Mouse (Mus musculus) liver, embryonic 16.5 days (tissue): ENCODE results near the gene Cacna2d1. TPM values are rescaled to one million over a fixed set of nuclear protein-coding genes. Genes with fewer than 3 reads are reported as not detected.

Experiments
- ATAC-seq: fragments of 200-750 bp; cut with Nextera tagmentation; 2 replicates; pipeline ENCODE4 v1.8.0; 2017; ENCODE audit warnings: low read depth, mild to moderate bottlenecking, moderate number of reproducible peaks, moderate library complexity
- H3K27ac ChIP-seq: fragments of 300-500 bp; sonication (generic); 2 replicates; pipeline ENCODE4 v1.5.1; 2014; ENCODE audit warnings: mild to moderate bottlenecking, low read length
- H3K27me3 ChIP-seq: fragments of 300-500 bp; sonication (generic); 2 replicates; pipeline ENCODE4 v1.6.1; 2014; ENCODE audit warnings: low read depth, low read length, mixed read lengths; ENCODE audit not compliant: control insufficient read depth, insufficient read depth
- H3K36me3 ChIP-seq: fragments of 300-500 bp; sonication (generic); 2 replicates; pipeline ENCODE4 v1.6.1; 2014; ENCODE audit warnings: mild to moderate bottlenecking; ENCODE audit not compliant: control insufficient read depth, insufficient read depth
- H3K4me1 ChIP-seq: fragments of 300-500 bp; sonication (generic); 2 replicates; pipeline ENCODE4 v1.6.1; 2014; ENCODE audit warnings: low read depth, low read length, mixed read lengths; ENCODE audit not compliant: control insufficient read depth
- H3K4me2 ChIP-seq: fragments of 300-500 bp; sonication (generic); 2 replicates; pipeline ENCODE4 v1.6.1; 2014; ENCODE audit warnings: low read depth, low read length, mixed read lengths
- H3K4me3 ChIP-seq: fragments of 300-500 bp; sonication (generic); 2 replicates; pipeline ENCODE4 v1.5.1; 2014; ENCODE audit warnings: low read depth, mild to moderate bottlenecking, low read length
- H3K9ac ChIP-seq: fragments of 300-500 bp; sonication (generic); 2 replicates; pipeline ENCODE4 v1.6.1; 2014; ENCODE audit warnings: low read depth, low read length
- H3K9me3 ChIP-seq: fragments of 300-500 bp; sonication (generic); replicated peaks from 2 replicates; pipeline ENCODE4 v1.6.1; 2016; ENCODE audit warnings: low read length; ENCODE audit not compliant: control insufficient read depth
- WGBS: fragments of 180-500 bp; shearing (Covaris S2); extraction: QIAGEN DNeasy Blood & Tissue Kit; methylation state at CpG from one replicate; pipeline ENCODE4 v1.1.7; 2014; ENCODE audit not compliant: insufficient replicate concordance; 5-methylcytosine and 5-hydroxymethylcytosine counted together
- polyA plus RNA-seq: library from polyadenylated mRNA; unstranded; fragments of >200 nt; fragmentation: Nextera tagmentation; extraction: Ambion mirVana; gene quantifications from 2 replicates; pipeline ENCODE4 v1.2.1, GENCODE M21; 2015

Gene Cacna2d1
- polyA plus RNA-seq, 1 experiment from 2014 or later: 0.53 TPM

DNA sequence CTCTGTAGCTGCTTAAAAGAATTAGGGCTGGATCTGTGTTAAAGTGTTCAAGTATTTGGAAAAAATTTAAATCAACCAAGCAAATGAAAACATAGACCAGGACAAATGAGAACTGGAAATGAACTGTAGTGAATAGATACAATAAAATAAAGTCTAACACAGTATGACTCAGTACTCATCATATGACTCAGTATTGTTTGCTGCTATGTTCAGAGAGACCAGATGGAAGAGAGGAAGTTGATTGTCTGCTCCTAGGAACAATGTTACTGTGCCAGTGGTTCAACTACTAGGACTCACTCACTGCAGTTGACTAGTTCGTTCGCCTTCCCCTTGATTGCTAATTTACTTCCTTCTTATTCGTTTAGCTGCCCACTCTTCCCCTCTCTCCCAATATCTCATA, 421.3 kb downstream of the Cacna2d1 start:
- Histone ChIP-seq H3K36me3 (no peaks in the 10 kb centered on the region), H3K9me3 (no peaks in the 10 kb centered on the region), H3K4me1 (no peaks in the 10 kb centered on the region), H3K4me2 (no peak overlapping the region), H3K27ac (no peak overlapping the region), H3K4me3 (no peak overlapping the region), H3K9ac (no peak overlapping the region), H3K27me3 (no peaks in the 10 kb centered on the region)
- 52% methylated on average over 3 of the region's 3 CpGs for WGBS
- no peak for ATAC-seq

- Histone ChIP-seq H3K4me1 (no peaks in the 10 kb centered on the region), H3K27ac (no peak overlapping the region), H3K9ac (no peak overlapping the region), H3K4me3 (no peak overlapping the region), H3K36me3 (no peaks in the 10 kb centered on the region), H3K9me3 (no peaks in the 10 kb centered on the region), H3K4me2 (no peak overlapping the region), H3K27me3 (no peaks in the 10 kb centered on the region)
- no peak for ATAC-seq
- WGBS: 63% methylated on average over 4 of the region's 4 CpGs
Observed at GRCm38 (mm10) chr5:16357709-16358108, 423.2 kb downstream of the Cacna2d1 start.

GRCm38 (mm10) chr5:16362076-16362475, 427.6 kb downstream of the Cacna2d1 start:
- no peaks in the 10 kb centered on the region for H3K27me3 ChIP-seq
- H3K9me3 ChIP-seq: no peaks in the 10 kb centered on the region
- H3K27ac ChIP-seq: no peak overlapping the region
- H3K4me1 ChIP-seq: no peaks in the 10 kb centered on the region
- H3K4me2 ChIP-seq: no peak overlapping the region
- H3K9ac ChIP-seq: no peak overlapping the region
- no peaks in the 10 kb centered on the region for H3K36me3 ChIP-seq
- no peak for ATAC-seq
- H3K4me3 ChIP-seq: no peak overlapping the region
- 49% methylated on average over 2 of the region's 2 CpGs for WGBS

DNA sequence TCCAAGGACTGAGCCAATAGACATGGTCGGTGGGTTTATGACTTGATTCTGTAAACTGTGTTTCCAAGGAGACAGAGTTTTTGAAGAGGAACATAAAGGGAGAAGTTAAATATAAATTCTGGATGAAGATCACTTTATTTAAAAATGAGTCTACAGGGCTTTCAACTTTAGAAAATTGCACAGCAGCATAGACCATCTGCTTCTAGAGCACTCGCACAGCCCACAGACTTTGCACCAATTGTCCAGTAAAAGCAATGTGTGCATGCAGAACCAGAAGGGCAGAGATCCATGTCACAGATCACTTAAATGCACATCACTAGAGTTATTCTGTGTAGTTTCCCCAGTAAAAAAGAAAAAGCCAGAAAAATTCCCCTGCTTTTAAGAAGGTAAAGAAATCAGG, 428.7 kb downstream of the Cacna2d1 start:
- Histone ChIP-seq H3K27ac (no peak overlapping the region), H3K27me3 (no peaks in the 10 kb centered on the region), H3K9ac (no peak overlapping the region), H3K4me2 (no peak overlapping the region), H3K9me3 (no peaks in the 10 kb centered on the region), H3K4me3 (no peak overlapping the region), H3K36me3 (no peaks in the 10 kb centered on the region), H3K4me1 (no peaks in the 10 kb centered on the region)
- 55% methylated on average over 2 of the region's 2 CpGs for WGBS
- ATAC-seq: no peak

GRCm38 (mm10) chr5:16370706-16371105, 436.2 kb downstream of the Cacna2d1 start:
- no peaks in the 10 kb centered on the region for H3K27me3 ChIP-seq
- H3K9me3 ChIP-seq: no peaks in the 10 kb centered on the region
- 84% methylated on average over 8 of the region's 8 CpGs for WGBS
- no peak overlapping the region for H3K4me3 ChIP-seq
- no peaks in the 10 kb centered on the region for H3K4me1 ChIP-seq
- H3K9ac ChIP-seq: no peak overlapping the region
- ATAC-seq: no peak
- H3K4me2 ChIP-seq: no peak overlapping the region
- H3K36me3 ChIP-seq: no peaks in the 10 kb centered on the region
- H3K27ac ChIP-seq: no peak overlapping the region

DNA sequence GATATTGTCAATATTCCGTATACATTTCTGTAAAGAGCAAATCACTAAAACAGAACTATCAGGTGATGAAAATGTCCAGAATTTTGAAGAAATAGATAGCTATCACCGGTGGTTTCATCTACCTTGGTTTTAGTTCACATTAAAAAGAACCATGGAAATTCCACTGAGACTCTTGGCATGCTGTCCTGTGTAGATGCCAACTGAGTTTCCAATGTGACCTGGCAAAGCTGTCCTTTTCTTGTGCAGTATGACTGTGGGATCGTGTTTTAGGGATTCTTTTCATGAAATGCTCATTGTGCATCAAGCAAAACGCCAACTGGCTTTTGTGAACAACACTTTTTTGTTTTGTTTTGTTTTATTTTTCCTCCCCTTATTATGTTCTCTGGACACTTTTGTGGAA, 439.5 kb downstream of the Cacna2d1 start:
- Histone ChIP-seq H3K27me3 (no peaks in the 10 kb centered on the region), H3K27ac (no peak overlapping the region), H3K4me1 (no peaks in the 10 kb centered on the region), H3K9me3 (no peaks in the 10 kb centered on the region; the same call in 1 of the 2 replicates), H3K36me3 (no peaks in the 10 kb centered on the region), H3K9ac (no peak overlapping the region), H3K4me2 (no peak overlapping the region), H3K4me3 (no peak overlapping the region)
- no peak for ATAC-seq
- 68% methylated on average over 4 of the region's 4 CpGs for WGBS

DNA sequence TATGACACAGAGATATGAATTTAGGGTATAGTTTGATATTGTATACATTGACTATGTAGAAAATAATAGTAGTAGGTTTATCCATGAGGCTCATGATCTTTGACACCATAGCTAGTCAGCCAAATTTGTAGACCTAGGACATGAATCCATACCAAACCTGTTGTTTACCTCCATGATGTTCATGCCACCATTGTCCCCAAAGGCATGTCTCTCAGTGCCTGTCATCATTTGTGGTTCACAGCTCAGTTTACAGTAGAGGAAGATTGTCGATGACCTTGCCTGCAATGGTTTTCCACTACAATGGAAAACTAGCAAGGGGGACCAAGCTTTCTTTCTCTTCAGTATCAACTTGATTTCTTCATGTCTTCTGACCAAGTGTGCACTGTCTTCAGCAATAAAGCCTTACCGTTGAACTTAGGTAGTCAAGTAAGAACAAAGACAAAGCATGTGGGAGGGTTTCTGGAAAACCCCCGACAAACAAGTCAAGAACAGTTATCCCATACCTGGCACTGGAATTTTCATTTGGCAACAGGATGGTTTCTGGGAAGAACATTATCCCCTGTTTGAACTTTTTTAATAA, 441.9 kb downstream of the Cacna2d1 start:
- Histone ChIP-seq H3K27ac (no peak overlapping the region), H3K9me3 (no peaks in the 10 kb centered on the region; the same call in 1 of the 2 replicates), H3K4me1 (no peaks in the 10 kb centered on the region), H3K36me3 (no peaks in the 10 kb centered on the region), H3K4me3 (no peak overlapping the region), H3K9ac (no peak overlapping the region), H3K27me3 (no peaks in the 10 kb centered on the region), H3K4me2 (no peak overlapping the region)
- 69% methylated on average over 3 of the region's 3 CpGs for WGBS
- ATAC-seq: no peak

DNA sequence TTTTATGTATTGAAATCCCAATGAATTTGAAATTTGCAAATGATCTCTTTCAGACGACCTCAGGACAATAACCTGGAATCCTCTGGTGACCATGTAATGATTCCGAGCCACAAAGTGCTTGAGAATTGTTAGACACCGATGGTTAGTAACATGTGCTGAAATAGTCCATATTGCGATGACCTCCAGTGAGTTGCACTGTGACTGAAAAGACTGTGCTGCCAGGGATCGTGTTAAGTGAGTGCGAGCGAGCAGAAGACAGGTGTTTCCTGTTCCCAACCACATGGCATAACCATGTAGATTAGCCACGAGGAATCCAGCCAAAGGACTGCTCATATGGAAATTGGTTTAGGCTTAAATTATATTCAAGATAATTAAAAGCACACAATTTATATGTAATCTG, 475.5 kb downstream of the Cacna2d1 start:
- ATAC-seq: no peak
- H3K27me3 ChIP-seq: no peaks in the 10 kb centered on the region
- no peak overlapping the region for H3K4me3 ChIP-seq
- no peak overlapping the region for H3K27ac ChIP-seq
- no peaks in the 10 kb centered on the region for H3K4me1 ChIP-seq
- H3K4me2 ChIP-seq: no peak overlapping the region
- H3K9ac ChIP-seq: no peak overlapping the region
- H3K9me3 ChIP-seq: no peaks in the 10 kb centered on the region
- 25% methylated on average over 8 of the region's 8 CpGs for WGBS
- H3K36me3 ChIP-seq: no peaks in the 10 kb centered on the region

DNA sequence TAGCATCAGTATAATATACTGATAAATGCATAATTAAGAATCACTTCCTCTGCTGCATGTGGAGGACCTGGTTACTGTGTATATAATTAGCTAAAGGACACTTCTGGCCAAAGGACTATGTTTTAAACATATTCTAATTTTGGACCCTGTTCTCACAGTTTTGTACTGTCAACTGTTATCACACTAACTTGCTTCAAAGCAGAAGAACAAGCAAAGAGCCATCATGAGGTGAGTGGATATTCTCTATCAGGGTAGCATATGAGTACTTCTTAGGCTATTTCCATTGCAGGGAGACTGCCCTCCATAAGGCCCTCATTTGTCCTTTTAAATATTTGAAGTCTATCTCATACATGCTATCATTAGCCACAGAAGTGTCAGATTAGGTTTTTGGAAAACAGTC, 480.2 kb downstream of the Cacna2d1 start:
- Histone ChIP-seq H3K4me3 (no peak overlapping the region), H3K9ac (no peak overlapping the region), H3K4me2 (no peak overlapping the region), H3K27me3 (no peaks in the 10 kb centered on the region), H3K27ac (no peak overlapping the region), H3K4me1 (no peaks in the 10 kb centered on the region), H3K36me3 (no peaks in the 10 kb centered on the region), H3K9me3 (no peaks in the 10 kb centered on the region)
- ATAC-seq: no peak
